Mouse (Mus musculus): ENCODE results near the gene Retreg3. TPM values are rescaled to one million over a fixed set of nuclear protein-coding genes. Genes with fewer than 3 reads are reported as not detected.

The Retreg3 gene
- polyA plus RNA-seq, 1 experiment from 2014 or later = 19.2 TPM

DNA sequence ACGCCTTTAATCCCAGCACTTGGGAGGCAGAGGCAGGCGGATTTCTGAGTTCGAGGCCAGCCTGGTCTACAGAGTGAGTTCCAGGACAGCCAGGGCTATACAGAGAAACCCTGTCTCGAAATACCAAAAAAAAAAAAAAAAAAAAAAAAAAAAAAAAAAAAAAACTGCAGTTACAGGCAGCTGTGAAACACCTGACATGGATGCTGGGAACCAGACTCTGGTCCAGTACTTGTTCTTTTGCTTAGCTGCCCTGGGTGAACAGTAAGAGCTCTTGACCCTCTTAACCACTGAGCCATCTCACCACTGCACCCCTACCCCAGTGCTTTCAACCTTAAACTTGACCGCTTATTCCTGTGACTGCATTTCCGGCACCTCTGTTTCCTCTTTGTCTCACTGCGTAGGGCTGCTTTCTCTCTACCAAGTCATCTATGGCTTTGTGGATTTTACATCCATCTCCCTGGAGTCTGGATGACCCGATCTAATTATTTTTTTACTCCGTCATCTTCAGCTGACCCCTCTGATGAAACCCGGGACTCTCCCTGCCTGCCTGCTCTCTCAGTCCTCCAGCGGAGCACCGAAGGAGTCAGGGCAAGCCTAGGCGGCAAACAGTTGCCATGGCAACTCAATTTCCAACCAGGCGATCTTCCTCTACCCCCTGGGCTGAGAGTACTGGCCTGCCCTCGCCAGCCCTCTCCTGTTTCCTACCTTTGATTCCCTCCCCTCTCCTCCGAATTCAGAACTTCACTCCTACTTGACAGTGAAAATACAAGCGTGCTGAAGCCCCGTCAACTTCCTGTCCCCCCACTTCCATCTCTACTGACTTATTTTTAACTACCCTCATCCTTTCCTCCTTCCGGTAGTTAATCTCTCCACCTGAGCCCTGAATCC lies 23.9 kb upstream of the Retreg3 start:
- Histone ChIP-seq H3K4me3 (peak overlapping the region; percentile 36), H3K9ac (peak overlapping the region; percentile 64), H3K4me2 (peak overlapping the region; percentile 65), H3K36me3 (no peaks in the 10 kb centered on the region), H3K9me3 (no peaks in the 10 kb centered on the region), H3K27ac (no peak overlapping the region), H3K4me1 (peaks cover 27% of the 10 kb centered on the region), H3K27me3 (peaks cover 18% of the 10 kb centered on the region; the same call in 1 of the 2 replicates)
- 21% methylated on average over 19 of the region's 19 CpGs for WGBS
- ATAC-seq (ENCODE audit: insufficient number of reproducible peaks, insufficient read depth, low FRiP score, low TSS enrichment, low read depth) = no peak

DNA sequence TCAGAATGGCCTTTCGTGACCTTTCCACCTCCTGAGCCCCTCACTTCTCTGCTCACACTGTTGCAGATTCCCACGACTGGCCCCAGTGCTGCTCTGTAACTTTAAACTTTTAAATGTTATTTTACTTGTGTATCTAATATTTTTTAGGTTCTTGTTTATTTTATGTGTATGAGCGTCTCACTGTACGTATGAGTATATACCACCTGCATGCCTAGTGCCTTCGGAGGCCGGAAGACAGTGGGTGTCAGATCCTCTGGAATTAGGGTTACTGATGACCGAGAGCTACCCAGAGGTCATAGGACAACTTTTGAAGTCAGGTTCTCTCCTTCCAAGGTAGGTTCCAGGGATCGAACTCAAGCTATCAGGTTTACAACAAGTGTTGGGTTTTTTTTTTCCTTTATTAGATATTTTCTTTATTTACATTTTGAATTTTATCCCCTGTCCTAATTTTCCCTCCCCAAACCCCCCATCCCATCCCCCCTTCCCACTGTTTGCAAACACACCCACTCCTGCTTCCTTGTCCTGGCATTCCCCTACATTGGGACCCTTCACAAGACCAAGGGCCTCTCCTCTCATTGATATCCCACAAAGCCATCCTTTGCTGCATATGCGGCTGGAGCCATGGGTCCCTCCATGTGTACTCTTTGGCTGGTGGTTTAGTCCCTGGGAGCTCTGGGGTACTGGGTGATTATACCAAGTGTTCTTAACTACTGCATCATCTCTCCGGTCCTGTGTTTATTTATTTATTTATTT lies 22.7 kb upstream of the Retreg3 start:
- H3K4me2 ChIP-seq = no peak overlapping the region
- H3K27ac ChIP-seq = no peak overlapping the region
- H3K9ac ChIP-seq = no peak overlapping the region
- H3K36me3 ChIP-seq = no peaks in the 10 kb centered on the region
- no peaks in the 10 kb centered on the region for H3K9me3 ChIP-seq
- peaks cover 21% of the 10 kb centered on the region for H3K4me1 ChIP-seq
- ATAC-seq (ENCODE audit: insufficient number of reproducible peaks, insufficient read depth, low FRiP score, low TSS enrichment, low read depth) = no peak
- peaks cover 18% of the 10 kb centered on the region; the same call in 1 of the 2 replicates for H3K27me3 ChIP-seq
- H3K4me3 ChIP-seq = no peak overlapping the region
- 86% methylated on average over 10 of the region's 10 CpGs for WGBS

DNA sequence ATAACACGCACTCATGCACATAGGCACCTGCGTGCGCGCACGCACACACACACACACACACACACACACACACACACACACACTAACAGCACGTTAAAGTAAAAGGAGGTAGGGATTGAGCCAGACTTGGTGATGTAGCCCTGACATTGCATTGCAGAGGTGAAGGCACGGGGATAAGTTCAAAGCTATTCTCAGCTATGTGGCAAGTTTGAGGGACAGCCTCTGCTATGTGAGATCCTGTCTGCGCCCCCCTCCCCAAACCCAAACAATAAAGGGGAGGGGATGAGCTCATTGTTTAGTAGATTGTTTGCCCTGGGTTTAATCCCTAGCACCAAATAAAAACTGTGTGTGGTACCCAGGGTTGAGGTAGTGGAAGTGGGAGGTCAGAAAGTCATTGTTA lies 21.4 kb upstream of the Retreg3 start:
- no peak for ATAC-seq (ENCODE audit: insufficient number of reproducible peaks, insufficient read depth, low FRiP score, low TSS enrichment, low read depth)
- WGBS = 81% methylated on average over 8 of the region's 8 CpGs
- H3K9ac ChIP-seq = no peak overlapping the region
- no peak overlapping the region for H3K4me2 ChIP-seq
- peaks cover 21% of the 10 kb centered on the region for H3K4me1 ChIP-seq
- no peak overlapping the region for H3K27ac ChIP-seq
- peaks cover 18% of the 10 kb centered on the region; the same call in 1 of the 2 replicates for H3K27me3 ChIP-seq
- no peak overlapping the region for H3K4me3 ChIP-seq
- no peaks in the 10 kb centered on the region for H3K36me3 ChIP-seq
- H3K9me3 ChIP-seq = no peaks in the 10 kb centered on the region

DNA sequence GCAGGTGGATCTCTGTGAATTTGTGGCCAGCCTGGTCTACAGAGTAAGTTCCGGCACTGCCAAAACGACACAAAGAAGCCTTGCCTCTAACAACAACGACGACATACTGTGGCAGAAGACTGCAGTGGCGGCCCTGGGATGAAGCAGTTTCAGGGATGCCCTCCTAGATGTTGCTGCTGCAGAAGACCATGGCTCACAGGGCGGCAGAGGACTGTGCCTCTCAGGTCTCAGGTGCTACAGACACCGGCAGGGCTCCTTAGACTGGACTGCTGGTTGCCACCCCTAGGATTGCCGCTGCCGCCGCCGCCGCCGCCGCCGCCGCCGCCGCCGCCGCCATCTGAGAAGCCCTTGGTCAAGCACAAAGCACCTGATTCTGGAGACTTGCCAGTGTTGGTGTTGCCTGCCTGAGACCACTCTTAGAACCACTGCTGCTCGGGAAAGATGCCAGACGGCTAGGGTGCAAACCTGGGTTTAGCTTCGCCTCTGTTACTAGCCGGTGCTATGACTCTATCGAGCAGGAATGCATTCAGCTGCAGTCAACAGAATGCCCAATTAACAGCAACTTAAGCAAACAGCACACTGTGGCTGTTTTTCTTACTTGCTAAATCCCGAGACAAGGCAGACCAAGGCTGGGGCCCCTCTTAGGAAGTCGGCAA lies 20.6 kb upstream of the Retreg3 start:
- H3K9ac ChIP-seq = peak overlapping the region; percentile 58
- H3K4me2 ChIP-seq = peak overlapping the region; percentile 57
- H3K9me3 ChIP-seq = no peaks in the 10 kb centered on the region
- no peaks in the 10 kb centered on the region for H3K36me3 ChIP-seq
- peaks cover 18% of the 10 kb centered on the region; the same call in 1 of the 2 replicates for H3K27me3 ChIP-seq
- peak overlapping the region; percentile 34 for H3K4me3 ChIP-seq
- 0 out of 2 replicates have a peak, but pooled peaks have one; percentile 3 for ATAC-seq (ENCODE audit: insufficient number of reproducible peaks, insufficient read depth, low FRiP score, low TSS enrichment, low read depth)
- peaks cover 21% of the 10 kb centered on the region for H3K4me1 ChIP-seq
- H3K27ac ChIP-seq = peak overlapping the region; percentile 39; the same call in 1 of the 2 replicates
- 49% methylated on average over 27 of the region's 27 CpGs for WGBS

DNA sequence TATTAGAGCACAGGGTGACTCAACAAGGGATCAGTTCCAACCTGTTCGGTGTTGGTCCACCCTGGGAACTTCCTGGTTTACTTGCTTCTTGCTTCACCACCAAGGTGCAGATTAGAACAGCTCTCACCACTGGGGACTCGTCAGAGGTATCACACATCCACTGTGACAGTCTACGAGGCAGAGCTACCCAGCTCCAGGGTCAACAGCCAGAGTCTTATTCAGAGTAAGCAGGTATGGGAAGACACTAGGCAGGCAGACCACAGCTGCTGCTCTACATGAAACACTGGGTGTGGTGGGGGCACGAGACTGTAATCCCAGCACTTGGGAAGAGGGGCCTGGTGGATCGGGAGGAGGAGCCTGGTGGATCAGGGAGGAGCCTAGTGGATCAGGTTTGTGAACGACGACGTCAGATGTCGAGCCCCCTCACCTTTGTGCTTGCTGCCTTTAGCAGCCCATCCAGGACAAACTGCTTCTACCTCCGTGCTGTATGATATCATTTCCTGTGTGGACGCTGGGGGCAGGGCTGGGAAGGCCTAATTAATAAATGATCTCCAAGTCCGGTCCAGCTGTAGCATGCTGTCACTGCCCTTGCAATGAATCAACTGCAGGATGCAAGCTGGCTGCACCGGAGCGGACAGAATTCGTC lies 19.0 kb upstream of the Retreg3 start:
- Histone ChIP-seq H3K4me1 (peaks cover 17% of the 10 kb centered on the region), H3K4me3 (no peak overlapping the region), H3K9me3 (no peaks in the 10 kb centered on the region), H3K27me3 (peaks cover 18% of the 10 kb centered on the region; the same call in 1 of the 2 replicates), H3K4me2 (peak overlapping the region; percentile 29), H3K27ac (no peak overlapping the region), H3K36me3 (no peaks in the 10 kb centered on the region), H3K9ac (0 out of 2 replicates have a peak overlapping the region, but pooled peaks have one; percentile 4)
- 28% methylated on average over 15 of the region's 15 CpGs for WGBS
- ATAC-seq (ENCODE audit: insufficient number of reproducible peaks, insufficient read depth, low FRiP score, low TSS enrichment, low read depth) = no peak

DNA sequence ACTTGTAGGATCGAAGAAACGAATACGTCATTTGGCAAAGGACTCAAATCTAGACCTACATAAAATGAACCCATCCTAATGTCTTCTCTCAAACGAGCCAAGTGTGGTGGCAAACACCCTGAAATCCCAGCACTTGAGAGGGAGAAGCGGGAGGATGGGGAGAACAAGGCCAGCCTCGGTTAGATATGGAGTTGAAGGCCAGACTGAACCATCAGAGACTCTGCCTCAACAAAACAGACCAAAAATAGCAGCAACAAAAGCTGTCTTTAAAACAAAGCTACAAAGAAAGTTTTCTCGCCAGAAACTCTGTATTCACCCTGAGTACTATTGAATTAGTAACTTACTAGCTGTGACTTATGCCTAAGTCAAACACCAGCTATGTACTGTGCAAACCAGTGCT lies 17.3 kb upstream of the Retreg3 start:
- Histone ChIP-seq H3K4me2 (no peak overlapping the region), H3K27ac (no peak overlapping the region), H3K4me3 (no peak overlapping the region), H3K9ac (no peak overlapping the region), H3K27me3 (peaks cover 18% of the 10 kb centered on the region; the same call in 1 of the 2 replicates), H3K4me1 (peaks cover 14% of the 10 kb centered on the region), H3K36me3 (no peaks in the 10 kb centered on the region), H3K9me3 (no peaks in the 10 kb centered on the region)
- no peak for ATAC-seq (ENCODE audit: insufficient number of reproducible peaks, insufficient read depth, low FRiP score, low TSS enrichment, low read depth)
- 83% methylated on average over 7 of the region's 7 CpGs for WGBS

DNA sequence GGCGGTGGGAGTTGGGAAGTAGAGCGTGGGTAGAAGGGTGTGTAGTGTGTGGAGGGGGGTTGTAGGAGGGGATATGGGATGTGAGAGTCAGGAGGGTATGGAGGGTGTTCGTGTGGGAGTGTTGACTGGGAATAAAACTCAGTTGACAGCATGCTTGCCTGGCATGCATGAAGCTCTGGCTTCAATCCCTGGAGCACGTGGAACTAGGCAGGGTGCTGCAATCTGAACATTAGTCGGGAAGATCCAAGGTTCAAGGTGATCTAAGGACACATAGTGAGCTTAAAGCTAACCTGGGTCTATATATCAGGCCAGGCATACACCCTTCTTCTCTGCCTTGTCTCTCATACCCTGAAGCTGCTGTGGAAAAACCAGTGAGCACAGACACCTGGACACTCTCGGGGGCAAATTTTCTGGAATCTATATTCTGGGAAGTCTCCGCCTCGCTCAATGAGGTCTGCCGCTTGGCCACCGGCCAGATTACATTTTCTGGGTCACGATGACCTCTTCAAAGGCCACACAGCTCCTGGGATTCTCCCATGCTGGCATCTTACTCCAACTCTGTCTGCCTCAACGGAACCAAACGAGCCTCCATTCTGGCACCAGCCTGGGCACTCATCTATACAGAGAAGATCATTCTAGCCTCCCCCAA lies 14.6 kb upstream of the Retreg3 start:
- no peak overlapping the region for H3K9ac ChIP-seq
- H3K4me2 ChIP-seq = no peak overlapping the region
- H3K4me3 ChIP-seq = no peak overlapping the region
- H3K9me3 ChIP-seq = peaks cover 3% of the 10 kb centered on the region; the same call in 1 of the 2 replicates
- ATAC-seq (ENCODE audit: insufficient number of reproducible peaks, insufficient read depth, low FRiP score, low TSS enrichment, low read depth) = no peak
- H3K36me3 ChIP-seq = no peaks in the 10 kb centered on the region
- H3K27me3 ChIP-seq = no peaks in the 10 kb centered on the region
- 0 out of 2 replicates have a peak, but pooled peaks cover 5% of the 10 kb centered on the region for H3K4me1 ChIP-seq
- H3K27ac ChIP-seq = no peak overlapping the region
- 82% methylated on average over 13 of the region's 13 CpGs for WGBS

DNA sequence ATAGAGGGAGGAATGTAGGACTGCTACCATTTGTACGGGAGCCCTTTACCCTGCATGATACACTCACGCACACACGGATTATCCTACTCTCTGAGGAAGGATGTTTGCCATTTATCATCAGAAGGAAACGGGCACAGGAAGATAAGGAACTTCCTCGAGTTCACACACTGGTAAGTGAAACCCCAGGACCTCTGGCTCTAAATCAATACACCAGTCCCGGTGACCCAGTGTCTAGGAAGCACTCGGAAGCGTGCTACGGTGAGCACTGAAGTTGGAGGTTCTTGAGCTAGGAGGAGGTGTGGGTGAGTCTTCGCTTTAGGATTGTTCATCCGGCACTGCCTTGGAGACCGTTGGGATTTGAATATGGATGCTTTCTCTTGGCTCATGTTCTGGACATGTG lies 13.3 kb upstream of the Retreg3 start:
- Histone ChIP-seq H3K9me3 (peaks cover 3% of the 10 kb centered on the region; the same call in 1 of the 2 replicates), H3K27me3 (no peaks in the 10 kb centered on the region), H3K4me1 (no peaks in the 10 kb centered on the region), H3K4me2 (no peak overlapping the region), H3K27ac (no peak overlapping the region), H3K9ac (no peak overlapping the region), H3K36me3 (no peaks in the 10 kb centered on the region), H3K4me3 (no peak overlapping the region)
- 75% methylated on average over 12 of the region's 12 CpGs for WGBS
- ATAC-seq (ENCODE audit: insufficient number of reproducible peaks, insufficient read depth, low FRiP score, low TSS enrichment, low read depth) = no peak

DNA sequence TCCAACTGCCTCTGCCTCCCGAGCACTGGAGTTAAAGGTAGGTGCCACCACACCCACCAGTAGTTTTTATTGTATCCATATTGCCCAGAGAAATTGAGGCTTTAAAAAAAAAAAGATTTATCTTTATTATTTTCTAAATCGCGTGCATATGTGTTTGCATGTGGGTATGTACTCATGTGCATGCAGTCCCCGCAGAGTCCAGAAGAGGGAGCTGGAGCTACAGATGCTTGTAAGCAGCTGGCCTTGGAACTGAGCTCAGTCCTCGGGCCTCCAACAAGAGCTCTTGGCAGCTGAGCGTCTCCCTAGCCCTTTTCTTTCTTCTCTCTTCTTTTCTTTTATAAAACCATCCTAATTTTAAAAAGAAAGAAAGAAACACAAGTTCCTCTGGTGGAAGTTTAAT lies 12.0 kb upstream of the Retreg3 start:
- WGBS = 84% methylated on average over 6 of the region's 6 CpGs
- Histone ChIP-seq H3K4me2 (no peak overlapping the region), H3K9me3 (peaks cover 7% of the 10 kb centered on the region; the same call in 1 of the 2 replicates), H3K4me1 (no peaks in the 10 kb centered on the region), H3K36me3 (peaks cover 3% of the 10 kb centered on the region), H3K27me3 (no peaks in the 10 kb centered on the region), H3K4me3 (no peak overlapping the region), H3K9ac (no peak overlapping the region), H3K27ac (no peak overlapping the region)
- no peak for ATAC-seq (ENCODE audit: insufficient number of reproducible peaks, insufficient read depth, low FRiP score, low TSS enrichment, low read depth)

DNA sequence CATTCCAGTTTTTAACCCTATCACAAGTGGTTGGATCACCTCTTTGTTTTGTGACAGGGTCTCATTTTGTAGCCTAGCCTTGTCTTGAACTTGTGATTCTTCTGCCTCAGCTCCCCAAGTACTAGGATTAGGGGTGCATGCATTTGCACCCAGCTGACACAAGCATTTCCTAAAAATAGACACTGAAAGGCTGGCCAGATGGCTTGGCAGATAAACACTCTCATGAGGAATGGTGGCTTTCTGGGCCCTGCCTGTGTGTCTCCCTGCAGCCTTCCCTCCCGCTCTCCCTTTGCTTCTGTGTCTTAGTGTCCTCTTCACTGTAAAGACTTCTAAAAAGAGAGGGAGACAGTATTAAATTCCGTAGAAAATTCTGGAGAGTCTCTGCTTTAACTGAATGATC lies 11.5 kb upstream of the Retreg3 start:
- H3K9me3 ChIP-seq = peaks cover 9% of the 10 kb centered on the region; the same call in 1 of the 2 replicates
- H3K4me2 ChIP-seq = no peak overlapping the region
- 89% methylated on average over 2 of the region's 2 CpGs for WGBS
- no peaks in the 10 kb centered on the region for H3K4me1 ChIP-seq
- H3K27me3 ChIP-seq = no peaks in the 10 kb centered on the region
- no peak overlapping the region for H3K27ac ChIP-seq
- no peak for ATAC-seq (ENCODE audit: insufficient number of reproducible peaks, insufficient read depth, low FRiP score, low TSS enrichment, low read depth)
- H3K36me3 ChIP-seq = peaks cover 8% of the 10 kb centered on the region
- no peak overlapping the region for H3K4me3 ChIP-seq
- no peak overlapping the region for H3K9ac ChIP-seq

Data from embryonic facial prominence, embryonic 13.5 days (tissue).